Mouse (Mus musculus) embryo, embryonic 9.5 days (tissue): Measurements from ENCODE around the gene Rhox4a2.
"Not testable (repeated sequence)": the region's sequence is repeated elsewhere in the genome, so short reads cannot be mapped to it uniquely, and the experiment has no call there.

Experiments
- DNase-seq: peaks from one replicate; pipeline ENCODE4 v3.0.0-alpha.2; 2017; ENCODE audit errors: extremely low spot score

The Rhox4a2 gene

GRCm38 (mm10) chrX:37390548-37390947 is at the start of gene Rhox4a2:
Rhox4a2 (plus strand) TSS chrX:37390848.
- not testable (repeated sequence) for DNase-seq

- not testable (repeated sequence) for DNase-seq
These were observed 10.9 kb upstream of the Rhox4a2 start, which contains the start of gene Rhox3a2 for GRCm38 (mm10) chrX:37379728-37380127. Rhox3a2 (plus strand) TSS chrX:37380028.

- DNase-seq: not testable (repeated sequence)
These were observed 21.1 kb downstream of the Rhox4a2 start, which contains the start of gene Rhox2b for GRCm38 (mm10) chrX:37411767-37412166. Rhox2b (plus strand) TSS chrX:37412067.

GRCm38 (mm10) chrX:37432194-37432593 is 41.5 kb downstream of the Rhox4a2 start, which contains the start of gene Rhox4b:
Rhox4b (plus strand) TSS chrX:37432494.
- DNase-seq: not testable (repeated sequence)
